Mouse (Mus musculus) MEL (cell line): ENCODE measurements around the gene Fcho1. TPM values are rescaled to one million over a fixed set of nuclear protein-coding genes. Genes with fewer than 3 reads are reported as not detected.

Source experiments
- DNase-seq: peaks from one replicate; pipeline ENCODE4 v3.0.0; 2011; ENCODE audit warnings: low read depth, low spot score
- H3K27ac ChIP-seq: 2 replicates; pipeline ENCODE4 v1.5.1; 2012; ENCODE audit warnings: low read depth, mild to moderate bottlenecking, control low read depth, low read length, moderate library complexity; ENCODE audit not compliant: control insufficient read depth
- H3K27me3 ChIP-seq, 2 experiments: fragments of 150-350 bp in 1 of 2; sonication (generic) in 1 of 2; 2 replicates each; pipeline ENCODE4 v1.6.1; 2012; ENCODE audit warnings: low read length in 2 of 2, mild to moderate bottlenecking in 2 of 2, improper control_type of control experiment in 1 of 2, moderate library complexity in 1 of 2; ENCODE audit not compliant: insufficient read depth in 2 of 2, control insufficient read depth in 1 of 2
- H3K36me3 ChIP-seq, 2 experiments: 2 replicates each; pipeline ENCODE4 v1.6.1; 2012 to 2014; ENCODE audit warnings: low read length in 2 of 2, improper control_type of control experiment in 1 of 2, inconsistent platforms in 1 of 2, mild to moderate bottlenecking in 1 of 2; ENCODE audit not compliant: insufficient read depth in 2 of 2, control insufficient read depth in 1 of 2
- H3K4me1 ChIP-seq, 2 experiments: fragments of 150-350 bp in 1 of 2; sonication (generic) in 1 of 2; 2 replicates each; pipeline ENCODE4 v1.6.1; 2012; ENCODE audit warnings: low read length in 2 of 2, improper control_type of control experiment in 1 of 2, mild to moderate bottlenecking in 1 of 2; ENCODE audit not compliant: insufficient read depth in 2 of 2, control insufficient read depth in 1 of 2
- H3K4me3 ChIP-seq, 2 experiments: fragments of 150-350 bp in 1 of 2; sonication (generic) in 1 of 2; 2 replicates each; pipeline ENCODE4 v1.5.1; 2012; ENCODE audit warnings: low read depth in 2 of 2, low read length in 2 of 2, mild to moderate bottlenecking in 2 of 2, moderate library complexity in 2 of 2, control low read depth in 1 of 2, improper control_type of control experiment in 1 of 2; ENCODE audit not compliant: control insufficient read depth in 1 of 2, insufficient read depth in 1 of 2
- H3K79me2 ChIP-seq: 2 replicates; pipeline ENCODE4 v1.6.1; 2012; ENCODE audit warnings: mild to moderate bottlenecking, low read length, moderate library complexity; ENCODE audit not compliant: control insufficient read depth, poor library complexity, insufficient read depth
- H3K9ac ChIP-seq: 2 replicates; pipeline ENCODE4 v1.6.1; 2012; ENCODE audit warnings: low read depth, mild to moderate bottlenecking, control low read depth, low read length, moderate library complexity; ENCODE audit not compliant: control insufficient read depth, poor library complexity, severe bottlenecking
- H3K9me3 ChIP-seq: fragments of 150-350 bp; sonication (generic); replicated peaks from 2 replicates; pipeline ENCODE4 v1.6.1; 2012; ENCODE audit warnings: mild to moderate bottlenecking, low read length, improper control_type of control experiment, moderate library complexity; ENCODE audit not compliant: insufficient read depth
- CHD2 ChIP-seq: IDR thresholded peaks from 2 replicates; pipeline ENCODE4 v1.6.1; 2011; ENCODE audit warnings: low read length, improper control_type of control experiment
- ELF1 ChIP-seq: IDR thresholded peaks from 2 replicates; pipeline ENCODE4 v1.6.1; 2014; ENCODE audit warnings: low read depth, mild to moderate bottlenecking, inconsistent platforms, low read length, improper control_type of control experiment, moderate library complexity
- GABPA ChIP-seq: IDR thresholded peaks from 2 replicates; pipeline ENCODE4 v1.6.1; 2012; ENCODE audit warnings: low read depth, mild to moderate bottlenecking, inconsistent platforms, low read length, improper control_type of control experiment, moderate library complexity
- MAZ ChIP-seq: IDR thresholded peaks from 2 replicates; pipeline ENCODE4 v1.6.1; 2012; ENCODE audit warnings: low read depth, mild to moderate bottlenecking, inconsistent platforms, low read length, improper control_type of control experiment
- MXI1 ChIP-seq: IDR thresholded peaks from 2 replicates; pipeline ENCODE4 v1.6.1; 2011; ENCODE audit warnings: mild to moderate bottlenecking, low read depth, low read length, improper control_type of control experiment
- MYC ChIP-seq: IDR thresholded peaks from 2 replicates; pipeline ENCODE4 v1.6.1; 2011; ENCODE audit warnings: low read depth, mild to moderate bottlenecking, low read length, improper control_type of control experiment, moderate library complexity
- NRF1 ChIP-seq: IDR thresholded peaks from 2 replicates; pipeline ENCODE4 v1.6.1; 2014; ENCODE audit warnings: low read depth, mild to moderate bottlenecking, inconsistent platforms, low read length, improper control_type of control experiment, moderate library complexity; ENCODE audit not compliant: poor library complexity, insufficient read depth, severe bottlenecking
- POLR2AphosphoS5 ChIP-seq: IDR thresholded peaks from 2 replicates; pipeline ENCODE4 v1.6.1; 2012; ENCODE audit warnings: low read depth, borderline replicate concordance, mild to moderate bottlenecking, inconsistent platforms, low read length, moderate library complexity, mixed read lengths
- SIN3A ChIP-seq: IDR thresholded peaks from 2 replicates; pipeline ENCODE4 v1.6.1; 2012; ENCODE audit warnings: low read length, improper control_type of control experiment, inconsistent platforms
- SMC3 ChIP-seq: IDR thresholded peaks from 2 replicates; pipeline ENCODE4 v1.6.1; 2011; ENCODE audit warnings: low read depth, low read length, improper control_type of control experiment
- TAL1 ChIP-seq: IDR thresholded peaks from 2 replicates; pipeline ENCODE4 v1.6.1; 2012; ENCODE audit warnings: mild to moderate bottlenecking, inconsistent platforms, low read length, moderate library complexity, mixed read lengths
- TCF12 ChIP-seq: IDR thresholded peaks from 2 replicates; pipeline ENCODE4 v1.6.1; 2014; ENCODE audit warnings: low read depth, mild to moderate bottlenecking, inconsistent platforms, low read length, improper control_type of control experiment, moderate library complexity
- ZNF384 ChIP-seq: IDR thresholded peaks from 2 replicates; pipeline ENCODE4 v1.6.1; 2012; ENCODE audit warnings: low read depth, mild to moderate bottlenecking, inconsistent platforms, low read length, improper control_type of control experiment
- polyA plus RNA-seq, 2 experiments: library from polyadenylated mRNA; stranded (reverse) in 1 of 2; unstranded in 1 of 2; fragments of >175 nt in 1 of 2; fragments of >200 nt in 1 of 2; gene quantifications; 2 replicates each; pipeline versions ENCODE4 v1.2.1 to v1.2.4; 2012; ENCODE audit warnings: low replicate concordance in 2 of 2, low read depth in 1 of 2; ENCODE audit not compliant: insufficient read length in 2 of 2, insufficient read depth in 1 of 2, missing spikeins in 1 of 2
- total RNA-seq: library from RNA; depleted of rRNA; stranded (reverse); fragments of 300-350 nt; gene quantifications from 2 replicates; pipeline ENCODE4 v1.2.3, GENCODE M21; 2012

The Fcho1 gene
- total and polyA plus RNA-seq, 3 experiments, result 3.7 to 6.8 TPM; not detected in 1

GRCm38 (mm10) chr8:71666855-71667254 is 58.7 kb downstream of the Fcho1 start:
- Histone ChIP-seq H3K27ac (no peak overlapping the region), H3K27me3 (no peaks in the 10 kb centered on the region), H3K4me3 (no peak overlapping the region), H3K9ac (no peak overlapping the region), H3K79me2 (no peaks in the 10 kb centered on the region), H3K9me3 (no peaks in the 10 kb centered on the region), H3K36me3 (no peaks in the 10 kb centered on the region), H3K4me1 (peaks cover 0 to 20% of the 10 kb centered on the region in 2 experiments; a peak in 3 of 4 replicates)
- DNase-seq, result no peak
- TF ChIP-seq MYC (no peak), GABPA (no peak), CHD2 (no peak), TAL1 (no peak), ELF1 (no peak), NRF1 (no peak)

- no peak overlapping the region for H3K27ac ChIP-seq
- H3K9me3 ChIP-seq, result no peaks in the 10 kb centered on the region
- peak overlapping the region; percentile 44 to 59; a peak in 3 of 4 replicates for H3K4me3 ChIP-seq
- H3K36me3 ChIP-seq, result no peaks in the 10 kb centered on the region
- H3K9ac ChIP-seq, result no peak overlapping the region
- H3K79me2 ChIP-seq, result no peaks in the 10 kb centered on the region
- TF ChIP-seq POLR2AphosphoS5 (no peak), MAZ (0 out of 2 replicates have a peak, but pooled peaks have one; percentile 47), ZNF384 (peak; percentile 63), TCF12 (0 out of 2 replicates have a peak, but pooled peaks have one; percentile 25), MXI1 (peak; percentile 50), MYC (0 out of 2 replicates have a peak, but pooled peaks have one; percentile 19), SMC3 (no peak), SIN3A (peak; percentile 38)
- H3K27me3 ChIP-seq, result no peaks in the 10 kb centered on the region
- peak; percentile 88 for DNase-seq
- H3K4me1 ChIP-seq, result peaks cover 0 to 20% of the 10 kb centered on the region in 2 experiments; a peak in 3 of 4 replicates
Measured at GRCm38 (mm10) chr8:71665331-71666130, 60.0 kb downstream of the Fcho1 start.
